Mouse (Mus musculus): Measurements from ENCODE around the gene Prkcz. TPM values are rescaled to one million over a fixed set of nuclear protein-coding genes. Genes with fewer than 3 reads are reported as not detected.
A peak's percentile ranks its signal among the peaks of the same experiment; 100 is the strongest.

Prkcz gene
- polyA plus RNA-seq, 1 experiment from 2014 or later, result 2.4 TPM

DNA sequence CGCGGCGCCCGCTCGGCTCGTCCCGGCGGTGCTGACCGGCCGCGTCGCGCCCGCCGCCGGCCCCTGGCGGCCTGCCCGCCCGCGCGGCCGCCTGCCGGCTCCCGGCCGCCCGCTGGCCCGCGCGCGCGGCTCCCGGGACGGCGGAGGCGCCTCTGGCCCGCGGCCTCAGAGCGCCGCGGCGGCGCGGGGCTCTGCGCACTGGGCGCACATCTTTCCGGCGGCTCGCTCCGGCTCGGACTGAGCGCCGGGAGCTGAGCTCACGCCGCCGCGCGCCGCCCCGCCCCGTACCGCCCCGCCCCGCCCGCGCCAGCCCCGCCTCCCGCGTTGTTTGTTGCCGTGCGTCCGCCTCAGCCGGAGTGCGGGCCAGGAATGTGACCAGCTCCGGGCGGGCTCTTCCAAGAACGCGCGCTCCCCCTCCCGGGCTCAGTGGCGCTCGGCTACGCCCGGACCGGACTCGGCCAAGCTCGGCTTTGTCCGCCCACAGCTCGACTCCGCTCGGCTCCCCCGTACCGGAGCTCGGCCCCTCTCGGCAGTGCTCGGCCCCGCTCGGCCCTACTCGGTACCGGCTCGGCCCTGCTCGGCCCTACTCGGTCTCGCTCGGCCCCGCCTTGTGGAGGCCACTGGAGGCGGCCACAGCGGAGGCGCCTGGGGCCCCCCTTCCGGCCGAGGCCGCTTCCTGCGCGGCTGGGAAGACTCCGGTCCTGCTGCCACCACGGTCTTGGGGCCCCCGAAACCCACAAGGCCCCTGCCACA lies 138.1 kb downstream of the Prkcz start:
- peak overlapping the region; percentile 73 for H3K9ac ChIP-seq
- peak; percentile 95 for ATAC-seq (ENCODE audit: insufficient read depth)
- peaks cover 87% of the 10 kb centered on the region for H3K27me3 ChIP-seq
- no peaks in the 10 kb centered on the region for H3K36me3 ChIP-seq (replicated peaks)
- H3K4me2 ChIP-seq, result peak overlapping the region; percentile 92
- H3K4me3 ChIP-seq (replicated peaks), result peak overlapping the region; percentile 58
- H3K9me3 ChIP-seq (replicated peaks), result no peaks in the 10 kb centered on the region
- H3K4me1 ChIP-seq (replicated peaks), result peaks cover 56% of the 10 kb centered on the region
- H3K27ac ChIP-seq (replicated peaks), result peak overlapping the region; percentile 89
- WGBS (ENCODE audit: insufficient replicate concordance), result under 1% methylated on average over 51 of the region's 116 CpGs

DNA sequence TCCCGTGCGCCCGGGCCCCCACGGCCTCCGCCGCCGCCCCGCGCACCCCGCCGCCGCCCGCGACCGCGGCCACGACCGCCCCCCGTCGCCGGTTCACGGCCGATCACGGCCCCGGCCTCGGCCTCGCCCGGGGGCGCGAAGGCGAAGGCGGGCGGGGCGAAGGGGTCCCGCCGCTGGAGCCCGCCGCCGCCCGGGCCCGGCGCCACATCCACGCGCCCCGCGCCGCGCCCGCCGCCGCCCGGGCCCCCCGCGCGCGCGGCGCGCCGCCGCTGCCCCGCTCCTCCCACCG lies 138.7 kb downstream of the Prkcz start, which contains the start of gene Ski:
Gene Ski, minus strand, starts transcription at position 41 of the 289 bp plus-strand sequence.
- H3K9ac ChIP-seq, result peak within 1 kb of the TSS; percentile 73

GRCm38 (mm10) chr4:155221599-155222551 lies 139.3 kb downstream of the Prkcz start:
- no peaks in the 10 kb centered on the region for H3K9me3 ChIP-seq (replicated peaks)
- peak overlapping the region; percentile 66 for H3K4me3 ChIP-seq (replicated peaks)
- H3K9ac ChIP-seq, result peak overlapping the region; percentile 64
- peaks cover 67% of the 10 kb centered on the region for H3K4me1 ChIP-seq (replicated peaks)
- H3K4me2 ChIP-seq, result peak overlapping the region; percentile 92
- peaks cover 79% of the 10 kb centered on the region for H3K27me3 ChIP-seq
- no peak for ATAC-seq (ENCODE audit: insufficient read depth)
- under 1% methylated on average over 92 of the region's 93 CpGs for WGBS (ENCODE audit: insufficient replicate concordance)
- no peaks in the 10 kb centered on the region for H3K36me3 ChIP-seq (replicated peaks)
- no peak overlapping the region; the same call in 1 of the 2 replicates for H3K27ac ChIP-seq (replicated peaks)

More for the DNA sequence above, 138.7 kb downstream of the Prkcz start, which contains the start of gene Ski:
- H3K36me3 ChIP-seq (replicated peaks), result no peaks in the 10 kb centered on the region
- peak within 1 kb of the TSS; percentile 89 for H3K27ac ChIP-seq (replicated peaks)
- H3K9me3 ChIP-seq (replicated peaks), result no peaks in the 10 kb centered on the region
- ATAC-seq (ENCODE audit: insufficient read depth), result no peak
- peak within 1 kb of the TSS; percentile 66 for H3K4me3 ChIP-seq (replicated peaks)
- peaks cover 84% of the 10 kb centered on the region for H3K27me3 ChIP-seq
- peaks cover 61% of the 10 kb centered on the region for H3K4me1 ChIP-seq (replicated peaks)
- peak within 1 kb of the TSS; percentile 92 for H3K4me2 ChIP-seq
- WGBS (ENCODE audit: insufficient replicate concordance), result 0% methylated on average over 18 of the region's 63 CpGs

DNA sequence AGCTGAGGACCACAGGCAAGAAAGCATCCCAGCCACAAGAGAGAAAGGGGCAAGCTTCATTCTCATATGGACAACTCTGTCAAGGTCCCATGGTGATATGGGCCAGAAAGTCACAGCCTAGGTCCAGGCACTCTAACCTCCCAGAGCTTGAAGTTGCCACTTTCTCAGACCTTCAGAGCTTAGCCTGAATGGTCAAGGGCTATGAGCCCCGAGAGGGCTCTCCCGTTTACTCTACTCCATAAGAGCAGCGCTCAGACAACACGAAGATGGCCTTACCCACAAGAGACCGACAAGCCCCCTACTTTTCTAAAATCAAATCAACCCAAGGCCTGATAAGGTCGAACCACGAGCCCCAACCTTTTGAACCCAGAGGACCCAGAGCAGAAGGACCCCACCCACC lies 140.1 kb downstream of the Prkcz start:
- Histone ChIP-seq H3K27ac (replicated peaks) (no peak overlapping the region), H3K4me2 (peak overlapping the region; percentile 92), H3K9ac (peak overlapping the region; percentile 64; the same call in 1 of the 2 replicates), H3K36me3 (replicated peaks) (no peaks in the 10 kb centered on the region), H3K27me3 (peaks cover 76% of the 10 kb centered on the region), H3K4me3 (replicated peaks) (peak overlapping the region; percentile 66), H3K9me3 (replicated peaks) (no peaks in the 10 kb centered on the region), H3K4me1 (replicated peaks) (peaks cover 74% of the 10 kb centered on the region)
- WGBS (ENCODE audit: insufficient replicate concordance), result 6% methylated on average over 7 of the region's 7 CpGs
- ATAC-seq (ENCODE audit: insufficient read depth), result no peak

GRCm38 (mm10) chr4:155220213-155221100 lies 140.7 kb downstream of the Prkcz start:
- Histone ChIP-seq H3K4me3 (replicated peaks) (peak overlapping the region; percentile 66), H3K9ac (peak overlapping the region; percentile 64; the same call in 1 of the 2 replicates), H3K27me3 (peaks cover 70% of the 10 kb centered on the region), H3K36me3 (replicated peaks) (no peaks in the 10 kb centered on the region), H3K4me2 (peak overlapping the region; percentile 92), H3K9me3 (replicated peaks) (no peaks in the 10 kb centered on the region), H3K27ac (replicated peaks) (no peak overlapping the region), H3K4me1 (replicated peaks) (peaks cover 81% of the 10 kb centered on the region)
- no peak for ATAC-seq (ENCODE audit: insufficient read depth)
- WGBS (ENCODE audit: insufficient replicate concordance), result 24% methylated on average over 14 of the region's 14 CpGs

- no peak for ATAC-seq (ENCODE audit: insufficient read depth)
- Histone ChIP-seq H3K36me3 (replicated peaks) (no peaks in the 10 kb centered on the region), H3K9ac (peak overlapping the region; percentile 1; the same call in 1 of the 2 replicates), H3K27me3 (peaks cover 61% of the 10 kb centered on the region), H3K9me3 (replicated peaks) (no peaks in the 10 kb centered on the region), H3K4me3 (replicated peaks) (peak overlapping the region; percentile 66), H3K27ac (replicated peaks) (no peak overlapping the region), H3K4me2 (peak overlapping the region; percentile 92), H3K4me1 (replicated peaks) (peaks cover 90% of the 10 kb centered on the region)
- WGBS (ENCODE audit: insufficient replicate concordance), result 24% methylated on average over 12 of the region's 12 CpGs
Observed at GRCm38 (mm10) chr4:155219271-155220212, 141.6 kb downstream of the Prkcz start.

DNA sequence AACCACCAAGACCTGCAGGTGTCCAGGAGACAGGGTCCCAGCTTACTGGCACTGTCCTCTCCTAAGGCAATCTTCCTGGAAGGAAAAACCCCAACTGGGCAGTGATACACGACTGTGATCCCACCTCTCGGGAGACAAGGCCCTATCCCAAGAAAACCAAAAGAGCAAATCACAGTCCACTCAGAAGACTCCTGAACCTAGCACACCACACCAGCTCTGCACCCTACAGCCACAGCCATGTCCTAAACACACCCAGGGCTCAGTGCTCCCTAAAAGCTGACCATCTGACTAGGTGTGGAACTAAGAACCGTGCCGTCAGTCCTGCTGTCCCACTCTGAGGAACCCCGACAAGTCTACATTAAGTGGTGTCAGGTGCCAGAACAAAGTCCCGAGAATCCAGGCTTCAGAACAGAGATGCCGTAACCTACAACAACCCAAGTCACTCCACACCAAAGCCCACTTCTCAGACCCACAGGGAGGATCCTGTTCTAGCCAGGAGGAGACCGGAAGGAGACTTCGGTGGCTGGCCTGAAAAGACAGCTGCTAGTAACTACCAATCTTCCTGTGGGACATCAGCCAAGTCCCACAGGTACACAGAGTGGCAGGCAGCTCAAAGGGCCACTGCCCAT lies 142.9 kb downstream of the Prkcz start:
- no peak for ATAC-seq (ENCODE audit: insufficient read depth)
- Histone ChIP-seq H3K27me3 (peaks cover 48% of the 10 kb centered on the region), H3K9me3 (replicated peaks) (no peaks in the 10 kb centered on the region), H3K27ac (replicated peaks) (no peak overlapping the region), H3K4me2 (peak overlapping the region; percentile 23), H3K4me1 (replicated peaks) (peaks cover 90% of the 10 kb centered on the region), H3K36me3 (replicated peaks) (no peaks in the 10 kb centered on the region), H3K4me3 (replicated peaks) (no peak overlapping the region), H3K9ac (no peak overlapping the region)
- WGBS (ENCODE audit: insufficient replicate concordance), result 70% methylated on average over 9 of the region's 9 CpGs

DNA sequence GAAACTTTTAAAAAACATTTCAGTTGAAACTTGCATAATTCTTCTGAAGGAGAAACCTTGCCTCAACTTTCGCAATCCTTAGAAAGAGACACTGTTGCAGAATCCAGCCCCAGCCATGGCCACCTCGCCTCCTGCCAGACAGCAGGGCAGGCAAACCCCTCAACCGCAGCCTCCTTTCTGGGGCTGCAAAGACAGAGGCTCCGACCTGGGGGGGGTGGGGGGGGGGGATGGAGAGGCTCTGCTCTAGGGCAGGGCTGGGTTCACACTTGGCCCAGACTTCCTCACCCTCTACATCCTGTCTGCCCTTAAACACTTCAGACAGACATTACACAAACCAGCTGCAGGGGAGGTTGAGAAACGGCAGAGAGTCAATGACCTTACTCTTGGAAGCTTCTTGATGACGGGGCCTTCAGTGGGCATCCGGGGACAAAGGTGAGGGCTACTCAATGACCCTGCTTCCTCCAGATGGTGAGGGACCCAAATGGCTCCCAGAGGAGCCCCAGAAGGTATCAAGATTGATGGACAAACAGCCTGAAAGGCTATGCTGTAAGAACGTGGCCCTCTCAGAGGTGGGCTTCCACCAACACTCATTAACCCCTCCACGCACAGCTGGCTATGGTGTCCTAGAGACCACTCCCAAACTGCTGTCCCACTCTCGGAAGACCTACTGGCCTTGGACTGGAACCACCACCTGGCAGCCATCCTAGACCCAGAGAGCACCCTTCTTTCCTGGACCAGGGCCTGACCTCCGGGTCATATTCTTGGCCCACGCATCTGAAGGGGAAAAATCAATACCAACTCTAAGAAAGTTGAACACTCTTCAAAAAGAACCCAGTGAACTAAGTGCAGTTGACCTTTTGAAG lies 143.7 kb downstream of the Prkcz start:
- no peak overlapping the region for H3K27ac ChIP-seq (replicated peaks)
- peaks cover 91% of the 10 kb centered on the region for H3K4me1 ChIP-seq (replicated peaks)
- peaks cover 44% of the 10 kb centered on the region for H3K27me3 ChIP-seq
- no peak overlapping the region for H3K9ac ChIP-seq
- ATAC-seq (ENCODE audit: insufficient read depth), result peak; percentile 14; the same call in 1 of the 2 replicates
- H3K4me3 ChIP-seq (replicated peaks), result no peak overlapping the region
- H3K36me3 ChIP-seq (replicated peaks), result no peaks in the 10 kb centered on the region
- H3K9me3 ChIP-seq (replicated peaks), result no peaks in the 10 kb centered on the region
- 39% methylated on average over 12 of the region's 12 CpGs for WGBS (ENCODE audit: insufficient replicate concordance)
- peak overlapping the region; percentile 23 for H3K4me2 ChIP-seq

All from liver, embryonic 15.5 days (tissue).